Mouse (Mus musculus): ENCODE measurements at regions not wholly inside any gene's neighbourhood (a gene's known extent, or its start where the extent isn't known, plus 50 kb on each side); places are given as distances from the start of the nearest gene placed in this dataset.

DNA sequence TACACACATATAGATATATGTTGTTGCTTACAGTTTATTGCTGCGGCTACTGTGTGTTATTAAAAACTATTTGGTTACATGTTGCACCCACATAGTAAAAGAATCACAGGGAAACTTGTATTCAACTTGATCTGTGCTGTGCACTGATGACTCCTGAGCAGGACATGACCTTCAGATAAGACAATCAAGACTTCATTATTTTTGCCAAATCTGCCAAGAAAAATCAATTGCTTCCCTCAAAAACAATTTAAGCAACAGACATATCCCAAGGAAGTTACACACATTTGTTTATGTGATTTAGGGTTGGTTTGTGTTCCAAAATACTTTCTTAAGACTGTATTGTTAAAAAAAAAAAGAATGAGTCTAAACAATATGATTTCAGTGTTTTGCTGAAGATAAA is 114.7 kb upstream of the Emcn start:
- ATAC-seq (ENCODE audit: low read depth) (no peak), DNase-seq (ENCODE audit: low spot score) (no peak)
- Histone ChIP-seq H3K4me2 (ENCODE audit: low read depth, low read length) (no peak overlapping the region), H3K9me3 (ENCODE audit: control insufficient read depth, low read length) (no peaks in the 10 kb centered on the region), H3K36me3 (ENCODE audit: control insufficient read depth, insufficient read depth, low read length) (no peaks in the 10 kb centered on the region), H3K9ac (ENCODE audit: low read depth, low read length) (no peak overlapping the region), H3K27me3 (replicated peaks; ENCODE audit: control insufficient read depth, insufficient read depth, low read length) (no peaks in the 10 kb centered on the region), H3K27ac (replicated peaks; ENCODE audit: low read depth, low read length) (no peak overlapping the region), H3K4me1 (ENCODE audit: control insufficient read depth, insufficient read depth, low read length) (no peaks in the 10 kb centered on the region), H3K4me3 (ENCODE audit: low read depth, low read length) (no peak overlapping the region)
- 85% methylated on average over 1 of the region's 1 CpGs for WGBS

DNA sequence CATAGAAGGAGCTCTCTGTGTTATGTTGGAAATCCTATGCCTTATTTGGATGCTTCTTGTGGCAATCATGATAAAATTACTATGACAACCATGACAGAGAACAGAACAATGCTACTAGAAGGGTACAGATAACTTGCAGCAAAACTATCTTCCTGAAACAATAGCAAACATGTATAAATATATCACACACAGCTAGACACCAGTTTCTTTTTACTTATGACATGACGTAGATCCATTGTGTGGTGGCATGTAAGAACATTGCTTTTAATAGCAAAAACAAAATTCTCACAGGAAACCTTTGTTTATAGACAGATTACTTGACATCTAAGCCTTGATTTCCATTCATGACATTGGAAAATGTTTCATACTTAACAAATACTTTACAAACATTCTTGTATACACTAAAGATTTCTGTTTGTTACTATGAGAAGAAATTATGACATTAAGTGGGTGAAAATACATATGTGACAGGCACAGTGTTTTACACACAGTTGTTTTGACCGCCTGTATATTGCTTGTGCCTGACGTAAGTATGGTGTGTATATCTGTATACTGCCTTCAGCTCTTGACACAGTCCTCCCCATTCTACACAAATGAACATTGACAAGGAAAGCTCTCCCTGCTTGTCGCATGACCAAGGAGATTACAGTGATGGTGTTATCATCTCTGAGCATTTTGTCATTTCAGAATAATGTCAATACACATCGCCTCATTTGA is 113.6 kb upstream of the Emcn start:
- Histone ChIP-seq H3K4me1 (ENCODE audit: control insufficient read depth, insufficient read depth, low read length) (no peaks in the 10 kb centered on the region), H3K4me2 (ENCODE audit: low read depth, low read length) (no peak overlapping the region), H3K9ac (ENCODE audit: low read depth, low read length) (no peak overlapping the region), H3K27me3 (replicated peaks; ENCODE audit: control insufficient read depth, insufficient read depth, low read length) (no peaks in the 10 kb centered on the region), H3K4me3 (ENCODE audit: low read depth, low read length) (no peak overlapping the region), H3K27ac (replicated peaks; ENCODE audit: low read depth, low read length) (no peak overlapping the region), H3K36me3 (ENCODE audit: control insufficient read depth, insufficient read depth, low read length) (no peaks in the 10 kb centered on the region), H3K9me3 (ENCODE audit: control insufficient read depth, low read length) (no peaks in the 10 kb centered on the region)
- 82% methylated on average over 5 of the region's 5 CpGs for WGBS
- DNase-seq (ENCODE audit: low spot score) (no peak), ATAC-seq (ENCODE audit: low read depth) (no peak)

- no peaks in the 10 kb centered on the region for H3K36me3 ChIP-seq (ENCODE audit: control insufficient read depth, insufficient read depth, low read length)
- ATAC-seq (ENCODE audit: low read depth) (no peak), DNase-seq (ENCODE audit: low spot score) (no peak)
- H3K9me3 ChIP-seq (ENCODE audit: control insufficient read depth, low read length): no peaks in the 10 kb centered on the region
- H3K27me3 ChIP-seq (replicated peaks; ENCODE audit: control insufficient read depth, insufficient read depth, low read length): no peaks in the 10 kb centered on the region
- H3K4me2 ChIP-seq (ENCODE audit: low read depth, low read length): no peak overlapping the region
- no peak overlapping the region for H3K9ac ChIP-seq (ENCODE audit: low read depth, low read length)
- H3K4me1 ChIP-seq (ENCODE audit: control insufficient read depth, insufficient read depth, low read length): no peaks in the 10 kb centered on the region
- WGBS: 68% methylated on average over 5 of the region's 5 CpGs
- no peak overlapping the region for H3K4me3 ChIP-seq (ENCODE audit: low read depth, low read length)
- no peak overlapping the region for H3K27ac ChIP-seq (replicated peaks; ENCODE audit: low read depth, low read length)
These were observed 112.5 kb upstream of the Emcn start for GRCm38 (mm10) chr3:137228416-137228815.

DNA sequence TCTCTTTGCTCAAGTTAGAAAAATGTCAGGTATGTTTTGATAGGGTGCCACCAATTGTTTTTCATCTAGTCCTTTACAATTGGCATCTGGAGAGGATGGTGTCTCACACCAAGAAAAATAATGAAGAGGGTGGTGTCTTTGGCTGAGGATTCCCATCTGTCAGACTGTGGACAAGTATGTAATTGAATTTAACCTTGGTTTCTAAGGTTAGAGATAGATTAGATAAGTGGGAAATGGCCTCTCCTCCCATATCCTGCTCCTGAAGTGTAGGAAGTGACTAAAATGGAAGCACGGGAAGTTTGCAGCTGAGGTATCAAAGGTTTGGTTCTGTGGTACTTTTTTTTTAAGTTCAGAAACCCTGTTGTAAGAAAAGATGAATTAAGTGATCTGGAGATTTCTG is 98.0 kb upstream of the Emcn start:
- Histone ChIP-seq H3K4me2 (ENCODE audit: low read depth, low read length) (no peak overlapping the region), H3K27ac (replicated peaks; ENCODE audit: low read depth, low read length) (no peak overlapping the region), H3K4me1 (ENCODE audit: control insufficient read depth, insufficient read depth, low read length) (no peaks in the 10 kb centered on the region), H3K36me3 (ENCODE audit: control insufficient read depth, insufficient read depth, low read length) (no peaks in the 10 kb centered on the region), H3K9me3 (ENCODE audit: control insufficient read depth, low read length) (no peaks in the 10 kb centered on the region), H3K9ac (ENCODE audit: low read depth, low read length) (no peak overlapping the region), H3K4me3 (ENCODE audit: low read depth, low read length) (no peak overlapping the region), H3K27me3 (replicated peaks; ENCODE audit: control insufficient read depth, insufficient read depth, low read length) (no peaks in the 10 kb centered on the region)
- DNase-seq (ENCODE audit: low spot score) (no peak), ATAC-seq (ENCODE audit: low read depth) (no peak)
- 38% methylated on average over 1 of the region's 1 CpGs for WGBS

GRCm38 (mm10) chr3:137263907-137264306 is 77.0 kb upstream of the Emcn start:
- H3K4me3 ChIP-seq (ENCODE audit: low read depth, low read length): no peak overlapping the region
- no peaks in the 10 kb centered on the region for H3K9me3 ChIP-seq (ENCODE audit: control insufficient read depth, low read length)
- H3K9ac ChIP-seq (ENCODE audit: low read depth, low read length): no peak overlapping the region
- no peak for ATAC-seq (ENCODE audit: low read depth)
- no peak overlapping the region for H3K27ac ChIP-seq (replicated peaks; ENCODE audit: low read depth, low read length)
- no peaks in the 10 kb centered on the region for H3K36me3 ChIP-seq (ENCODE audit: control insufficient read depth, insufficient read depth, low read length)
- WGBS: 91% methylated on average over 4 of the region's 4 CpGs
- H3K4me1 ChIP-seq (ENCODE audit: control insufficient read depth, insufficient read depth, low read length): no peaks in the 10 kb centered on the region
- no peak overlapping the region for H3K4me2 ChIP-seq (ENCODE audit: low read depth, low read length)
- no peak for DNase-seq (ENCODE audit: low spot score)
- no peaks in the 10 kb centered on the region for H3K27me3 ChIP-seq (replicated peaks; ENCODE audit: control insufficient read depth, insufficient read depth, low read length)

DNA sequence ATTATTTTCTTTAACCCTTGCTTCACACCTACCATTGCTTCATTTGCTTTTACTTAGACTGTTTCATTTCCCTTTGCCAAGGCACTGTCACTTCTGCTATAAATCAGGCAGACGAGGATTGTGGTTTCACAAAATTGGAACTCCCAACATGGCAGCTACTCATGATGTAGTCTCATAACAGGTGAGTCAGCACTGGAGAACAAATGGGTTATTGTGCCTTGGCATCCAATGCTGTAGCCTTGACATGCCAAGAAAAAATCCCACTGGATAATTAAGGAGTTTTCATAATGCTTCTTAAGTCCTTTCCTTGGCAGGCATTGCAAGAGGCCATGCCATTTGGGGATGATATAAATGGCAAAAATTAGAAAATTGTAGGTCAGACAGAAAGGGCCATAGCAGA is 73.1 kb upstream of the Emcn start:
- no peaks in the 10 kb centered on the region for H3K9me3 ChIP-seq (ENCODE audit: control insufficient read depth, low read length)
- WGBS: 66% methylated on average over 1 of the region's 1 CpGs

DNA sequence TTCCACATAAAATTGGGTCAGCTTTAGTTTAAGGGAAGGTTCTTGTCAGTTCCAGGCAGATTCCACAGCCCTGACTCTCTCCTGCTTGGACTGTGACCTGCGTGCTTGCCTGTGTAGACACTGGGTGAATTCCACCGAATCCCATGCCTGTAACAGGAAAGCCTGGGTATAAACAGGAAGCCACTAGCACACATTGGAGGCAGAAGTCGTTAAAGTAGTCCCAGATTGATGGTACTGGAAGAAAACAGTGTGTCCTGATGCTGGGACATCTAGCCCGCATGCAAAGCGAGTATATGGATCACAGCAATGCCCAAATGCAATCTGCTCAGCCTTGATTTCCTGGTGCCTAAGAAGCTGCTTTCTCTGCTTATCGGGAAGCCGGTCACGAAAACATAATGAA is 65.4 kb upstream of the Emcn start:
- Histone ChIP-seq H3K4me3 (ENCODE audit: low read depth, low read length) (no peak overlapping the region), H3K9ac (ENCODE audit: low read depth, low read length) (no peak overlapping the region), H3K27me3 (replicated peaks; ENCODE audit: control insufficient read depth, insufficient read depth, low read length) (no peaks in the 10 kb centered on the region), H3K36me3 (ENCODE audit: control insufficient read depth, insufficient read depth, low read length) (no peaks in the 10 kb centered on the region), H3K27ac (replicated peaks; ENCODE audit: low read depth, low read length) (no peak overlapping the region), H3K9me3 (ENCODE audit: control insufficient read depth, low read length) (no peaks in the 10 kb centered on the region), H3K4me1 (ENCODE audit: control insufficient read depth, insufficient read depth, low read length) (peaks cover 3% of the 10 kb centered on the region; the same call in 1 of the 2 replicates), H3K4me2 (ENCODE audit: low read depth, low read length) (no peak overlapping the region)
- 72% methylated on average over 8 of the region's 8 CpGs for WGBS
- ATAC-seq (ENCODE audit: low read depth) (no peak), DNase-seq (ENCODE audit: low spot score) (no peak)

More for the DNA sequence above, 73.1 kb upstream of the Emcn start:
- ATAC-seq (ENCODE audit: low read depth) (no peak), DNase-seq (ENCODE audit: low spot score) (no peak)
- H3K4me3 ChIP-seq (ENCODE audit: low read depth, low read length): no peak overlapping the region
- no peaks in the 10 kb centered on the region for H3K27me3 ChIP-seq (replicated peaks; ENCODE audit: control insufficient read depth, insufficient read depth, low read length)
- H3K9ac ChIP-seq (ENCODE audit: low read depth, low read length): no peak overlapping the region
- no peaks in the 10 kb centered on the region for H3K4me1 ChIP-seq (ENCODE audit: control insufficient read depth, insufficient read depth, low read length)
- H3K36me3 ChIP-seq (ENCODE audit: control insufficient read depth, insufficient read depth, low read length): no peaks in the 10 kb centered on the region
- no peak overlapping the region for H3K27ac ChIP-seq (replicated peaks; ENCODE audit: low read depth, low read length)
- H3K4me2 ChIP-seq (ENCODE audit: low read depth, low read length): no peak overlapping the region

- Histone ChIP-seq H3K27me3 (replicated peaks; ENCODE audit: control insufficient read depth, insufficient read depth, low read length) (no peaks in the 10 kb centered on the region), H3K4me1 (ENCODE audit: control insufficient read depth, insufficient read depth, low read length) (peaks cover 3% of the 10 kb centered on the region; the same call in 1 of the 2 replicates), H3K27ac (replicated peaks; ENCODE audit: low read depth, low read length) (no peak overlapping the region), H3K9me3 (ENCODE audit: control insufficient read depth, low read length) (no peaks in the 10 kb centered on the region), H3K4me2 (ENCODE audit: low read depth, low read length) (no peak overlapping the region), H3K4me3 (ENCODE audit: low read depth, low read length) (no peak overlapping the region), H3K9ac (ENCODE audit: low read depth, low read length) (no peak overlapping the region), H3K36me3 (ENCODE audit: control insufficient read depth, insufficient read depth, low read length) (no peaks in the 10 kb centered on the region)
- ATAC-seq (ENCODE audit: low read depth): no peak
- no peak for DNase-seq (ENCODE audit: low spot score)
- WGBS: 54% methylated on average over 1 of the region's 1 CpGs
These were observed 61.6 kb upstream of the Emcn start for GRCm38 (mm10) chr3:137279284-137279683.

GRCm38 (mm10) chr3:137281052-137281451 is 59.8 kb upstream of the Emcn start:
- DNase-seq (ENCODE audit: low spot score) (peak; percentile 73), ATAC-seq (ENCODE audit: low read depth) (peak; percentile 50)
- Histone ChIP-seq H3K4me1 (ENCODE audit: control insufficient read depth, insufficient read depth, low read length) (peaks cover 3% of the 10 kb centered on the region; the same call in 1 of the 2 replicates), H3K9me3 (ENCODE audit: control insufficient read depth, low read length) (no peaks in the 10 kb centered on the region), H3K9ac (ENCODE audit: low read depth, low read length) (no peak overlapping the region), H3K4me2 (ENCODE audit: low read depth, low read length) (no peak overlapping the region), H3K36me3 (ENCODE audit: control insufficient read depth, insufficient read depth, low read length) (no peaks in the 10 kb centered on the region), H3K27me3 (replicated peaks; ENCODE audit: control insufficient read depth, insufficient read depth, low read length) (no peaks in the 10 kb centered on the region), H3K27ac (replicated peaks; ENCODE audit: low read depth, low read length) (no peak overlapping the region), H3K4me3 (ENCODE audit: low read depth, low read length) (no peak overlapping the region)
- WGBS: 51% methylated on average over 7 of the region's 7 CpGs
